In genomic region chr3:132851841-132852728, GRCm38 (mm10) we compare ENCODE assay signal across 10 mouse cellular contexts.
DNase-seq lines count a peak whose midpoint lies in the region; ATAC-seq and TF ChIP-seq lines count a peak whose summit lies in the region.
"Had no signal": no experiment of that assay in that cellular context is flagged by ENCODE, and none has a peak within 500 bp of the region (broad histone marks: within the 10 kb centered on the region; RNA-seq: fewer than 3 reads in every experiment).

No protein-coding gene starts in this region.

- H3K9ac ChIP-seq in limb, embryonic 12.5 days (replicated peaks), result no peak overlapping the region
- no peak overlapping the region for H3K9ac ChIP-seq in midbrain, postnatal 0 days (replicated peaks; ENCODE audit: low read length, poor library complexity, severe bottlenecking)

- peaks cover 26% of the 10 kb centered on the region for H3K4me1 ChIP-seq in limb, embryonic 12.5 days (replicated peaks)
- H3K4me1 ChIP-seq in midbrain, postnatal 0 days (ENCODE audit: insufficient read depth, low read length), result no peaks in the 10 kb centered on the region

- H3K36me3 ChIP-seq in limb, embryonic 12.5 days, result no peaks in the 10 kb centered on the region
- no peaks in the 10 kb centered on the region for H3K36me3 ChIP-seq in midbrain, postnatal 0 days (ENCODE audit: insufficient read depth, low read length)

- H3K4me2 ChIP-seq in limb, embryonic 12.5 days, result peak overlapping the region; percentile 30
- H3K4me2 ChIP-seq in midbrain, postnatal 0 days (ENCODE audit: low read depth, low read length, poor library complexity, severe bottlenecking), result no peak overlapping the region

- H3K27ac ChIP-seq in limb, embryonic 12.5 days, result peak overlapping the region; percentile 62
- H3K27ac ChIP-seq in midbrain, postnatal 0 days (ENCODE audit: low read depth, low read length), result no peak overlapping the region
- H3K27ac ChIP-seq: macrophage had no signal

- no peak overlapping the region for H3K4me3 ChIP-seq in limb, embryonic 12.5 days (replicated peaks)
- H3K4me3 ChIP-seq in midbrain, postnatal 0 days (ENCODE audit: low read depth, low read length), result no peak overlapping the region

- ATAC-seq in limb, embryonic 12.5 days (ENCODE audit: insufficient number of reproducible peaks, insufficient read depth, low FRiP score, low TSS enrichment, low read depth), result peak; percentile 57; the same call in 1 of the 2 replicates
- peak; percentile 24; the same call in 1 of the 2 replicates for ATAC-seq in midbrain, postnatal 0 days (ENCODE audit: low FRiP score)

- peak; percentile 16 to 35 for DNase-seq in cerebellum, postnatal 10 days
- DNase-seq in cerebellum, adult 11-12 months, result no peak
- DNase-seq in left cerebral cortex, postnatal 4 days, result peak; percentile 33
- DNase-seq in left cerebral cortex, adult 9 months (ENCODE audit: low spot score in 2 of 2), result no peak
- DNase-seq in midbrain, postnatal 0 days (ENCODE audit: low spot score), result peak; percentile 22
- DNase-seq in cerebellum, adult 18-20 months, result no peak
- DNase-seq in frontal cortex, adult 2 months (ENCODE audit: extremely low spot score in 1 of 2, low spot score in 1 of 2), result no peak
- DNase-seq: kidney, adult 18-20 months had no signal

- WGBS in limb, embryonic 12.5 days, result 44% methylated on average over 28 of the region's 28 CpGs
- WGBS in midbrain, postnatal 0 days, result 53% methylated on average over 28 of the region's 28 CpGs

- no peak for TF ChIP-seq CTCF in midbrain, postnatal 0 days (IDR thresholded peaks at IDR 0.05)

- no peaks in the 10 kb centered on the region for H3K9me3 ChIP-seq in limb, embryonic 12.5 days
- no peaks in the 10 kb centered on the region for H3K9me3 ChIP-seq in midbrain, postnatal 0 days (ENCODE audit: low read length)

- intact Hi-C loops in left cerebral cortex, postnatal 4 days (cut with DNase I), result no loop called here

- H3K27me3 ChIP-seq in limb, embryonic 12.5 days, result no peaks in the 10 kb centered on the region; the same call in 1 of the 2 replicates
- H3K27me3 ChIP-seq in midbrain, postnatal 0 days (ENCODE audit: insufficient read depth, low read length), result no peaks in the 10 kb centered on the region

Comparison
In these comparisons a context has a peak if more than half of its experiments do, and no peak if none do; other contexts are left out.
1. DNase-seq: peak in cerebellum, postnatal 10 days (2 of 2), left cerebral cortex, postnatal 4 days (single experiment) and midbrain, postnatal 0 days (single experiment); none in cerebellum, adult 11-12 months (single experiment), left cerebral cortex, adult 9 months (0 of 2), cerebellum, adult 18-20 months (0 of 2) and frontal cortex, adult 2 months (0 of 2).